Mouse (Mus musculus): ENCODE measurements around the gene Jmjd1c.
"Not testable (repeated sequence)": the region's sequence is repeated elsewhere in the genome, so short reads cannot be mapped to it uniquely, and the experiment has no call there.

DNA sequence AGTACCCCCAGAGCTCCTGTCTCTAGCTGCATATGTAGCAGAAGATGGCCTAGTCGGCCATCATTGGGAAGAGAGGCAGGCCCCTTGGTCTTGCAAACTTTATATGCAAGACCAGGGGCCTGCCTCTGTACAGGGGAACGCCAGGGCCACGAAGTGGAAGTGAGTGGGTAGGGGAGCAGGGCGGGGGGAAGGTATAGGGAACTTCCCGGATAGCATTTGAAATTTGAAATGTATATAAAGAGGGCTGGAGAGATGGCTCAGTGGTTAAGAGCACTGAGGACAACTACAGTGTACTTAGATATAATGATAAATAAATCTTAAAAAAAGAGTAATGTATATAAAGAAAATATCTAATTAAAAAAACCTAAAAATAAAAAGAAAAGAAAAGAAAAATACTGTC is 17.0 kb downstream of the Jmjd1c start:
- not testable (repeated sequence) for TF ChIP-seq CTCF (IDR thresholded peaks at IDR 0.05; ENCODE audit: borderline replicate concordance, insufficient read depth, low read depth, low read length); POLR2A (IDR thresholded peaks at IDR 0.05; ENCODE audit: borderline replicate concordance, insufficient read depth, low read length)

Data from cerebellum, adult 2 months (tissue).